Mouse (Mus musculus) adrenal gland, adult (tissue): ENCODE measurements around the gene Trmt61a.

ENCODE experiments used
- DNase-seq, 2 experiments: peaks; one replicate each; pipeline ENCODE4 v3.0.0; 2022 to 2023; ENCODE audit warnings: low spot score in 1 of 2; ENCODE audit not compliant: inconsistent age in 2 of 2

Trmt61a gene

DNA sequence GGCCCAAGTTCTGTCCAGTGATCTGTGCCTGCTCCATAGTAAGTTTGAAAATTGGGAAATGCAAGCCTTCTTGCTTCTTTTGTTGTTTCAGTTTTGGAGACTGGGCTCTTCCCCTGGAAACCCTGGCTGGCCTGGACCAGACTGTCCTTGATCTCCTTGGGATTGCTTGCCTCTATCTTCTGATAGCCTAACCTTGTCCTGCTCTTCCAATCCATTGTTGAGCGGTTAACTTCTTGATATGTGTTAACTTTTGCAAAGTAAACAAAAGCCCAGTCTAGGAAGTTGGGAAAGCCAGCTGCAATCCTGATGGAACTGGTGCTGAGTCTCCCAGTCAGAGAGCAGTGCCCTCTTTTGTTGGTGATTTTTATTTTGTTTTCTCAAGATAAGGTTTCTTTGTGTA, 50.1 kb downstream of the Trmt61a start:
- DNase-seq, result peak in 1 of 2 experiments; percentile 61

DNA sequence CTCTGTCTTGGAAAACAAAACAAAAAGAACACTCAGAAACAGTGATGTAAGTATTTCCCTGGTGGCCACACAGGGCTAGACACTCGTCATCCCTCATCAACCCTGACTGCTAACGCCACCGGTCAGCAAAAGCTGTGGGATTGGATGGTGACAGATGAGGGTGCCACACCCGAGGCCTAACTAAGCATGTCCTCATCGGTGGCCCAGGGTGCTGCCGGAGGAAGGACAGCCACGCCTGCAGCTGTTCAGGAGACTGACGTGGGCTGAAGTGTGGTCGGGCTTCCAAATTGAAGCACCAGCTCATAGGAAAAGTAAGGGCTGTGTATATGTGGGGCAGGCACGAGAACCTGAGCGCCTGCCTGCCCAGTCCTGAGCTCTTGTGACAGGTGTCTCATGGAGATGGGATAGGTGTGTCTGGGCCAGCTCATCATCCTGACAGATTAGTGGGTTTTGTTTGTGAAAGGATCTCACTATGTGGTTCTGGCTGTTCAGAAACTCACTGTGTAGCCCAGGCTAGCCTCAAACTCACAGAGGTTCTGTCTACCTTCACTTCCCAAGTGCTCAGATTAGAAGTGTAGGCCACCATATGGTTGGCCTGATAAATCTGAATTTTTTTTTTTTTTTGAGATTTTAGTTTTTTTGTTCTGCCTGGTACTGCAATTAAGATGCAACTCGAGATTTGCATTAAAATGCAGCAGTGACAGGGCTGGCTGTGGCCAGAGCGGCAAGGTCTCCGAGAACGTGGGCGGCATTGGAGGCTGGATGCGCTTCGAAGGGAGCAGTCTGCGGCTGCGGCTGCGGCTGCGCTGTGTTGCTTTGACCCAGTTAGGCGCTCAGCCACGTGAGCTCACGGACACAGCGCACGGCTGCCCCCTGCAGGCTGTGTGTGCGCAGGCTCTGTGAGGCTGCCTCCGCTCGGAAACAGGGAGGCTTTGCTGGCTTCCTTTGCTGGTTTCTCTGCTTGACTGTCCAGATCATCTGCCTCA, 54.2 kb downstream of the Trmt61a start:
- DNase-seq, result peak; percentile 89 to 93

DNA sequence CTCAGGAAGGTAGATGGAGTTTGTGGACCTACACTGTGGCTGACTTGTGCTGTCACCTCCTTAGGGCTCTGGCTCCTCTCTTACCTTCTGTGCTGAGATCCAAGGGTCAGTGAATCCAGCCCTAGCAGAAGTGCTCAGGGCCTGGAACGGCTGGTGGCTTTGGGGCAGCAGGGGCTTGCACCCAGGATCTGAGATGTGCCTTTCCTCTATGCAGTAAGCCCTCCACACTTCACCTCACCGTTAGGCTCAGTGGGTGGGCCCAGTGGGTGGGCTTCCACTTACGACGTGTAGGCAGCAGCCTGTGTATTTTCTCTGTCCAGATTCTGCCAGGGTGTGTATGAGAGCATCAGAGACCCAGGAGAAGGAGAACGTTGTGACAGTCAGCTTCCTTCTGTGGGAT, 55.0 kb downstream of the Trmt61a start:
- no peak for DNase-seq
